Mouse (Mus musculus) cortical plate, adult 2 months (tissue): ENCODE results near the gene Ankrd33.

ENCODE experiments used
- CTCF ChIP-seq: fragments of 200-500 bp; IDR thresholded peaks from 2 replicates; pipeline ENCODE4 v1.5.1; 2011; ENCODE audit warnings: mild to moderate bottlenecking, control low read depth, low read length; ENCODE audit not compliant: insufficient read depth; ENCODE audit errors: extremely low read depth
- POLR2A ChIP-seq: fragments of 200-500 bp; IDR thresholded peaks from 2 replicates; pipeline ENCODE4 v1.6.1; 2011; ENCODE audit warnings: mild to moderate bottlenecking, low read length, control low read depth; ENCODE audit not compliant: insufficient read depth; ENCODE audit errors: extremely low read depth

- TF ChIP-seq CTCF (no peak), POLR2A (no peak)
Measured at GRCm38 (mm10) chr15:101128181-101129089, 12.9 kb downstream of the Ankrd33 start, which contains the start of gene Acvrl1.
